Mouse (Mus musculus) granulocyte monocyte progenitor cell, adult 5-6 weeks (primary cell): ENCODE results near the gene Ptk6. TPM values are rescaled to one million over a fixed set of nuclear protein-coding genes. Genes with fewer than 3 reads are reported as not detected.

Experiments
- ATAC-seq: replicated peaks from 2 replicates; pipeline ENCODE4 v1.8.0; 2016; ENCODE audit warnings: mild to moderate bottlenecking, moderate TSS enrichment, inconsistent platforms; ENCODE audit not compliant: poor library complexity, severe bottlenecking
- total RNA-seq, 2 experiments: library from RNA; stranded (forward) in 1 of 2; stranded (reverse) in 1 of 2; fragments of 200-712, 200-1000 nt in 1 of 2; fragments of >200 nt in 1 of 2; fragmentation: Nextera tagmentation in 1 of 2; gene quantifications; 2 replicates each; pipeline ENCODE4 v1.2.3; 2014 to 2017

The Ptk6 gene
- total RNA-seq, 2 experiments from 2014 or later, result not detected

- no peak for ATAC-seq
Observed at GRCm38 (mm10) chr2:181144675-181145074, 57.9 kb downstream of the Ptk6 start.

Other genes starting within 250 kb of the Ptk6 start
- not detected in 2 replicates for gene Nkain4, start 248.1 kb downstream of the Ptk6 start, total RNA-seq (2014; fragmentation: Nextera tagmentation)
- gene Nkain4, start 248.1 kb downstream of the Ptk6 start, total RNA-seq (2017), result not detected in 2 replicates
- gene Arfgap1, start 235.6 kb downstream of the Ptk6 start, total RNA-seq (2014; fragmentation: Nextera tagmentation), result 27.5 and 31.3 TPM in 2 replicates
- gene Arfgap1, start 235.6 kb downstream of the Ptk6 start, total RNA-seq (2017), result 28.1 and 30.1 TPM in 2 replicates
- gene Col20a1, start 216.3 kb downstream of the Ptk6 start, total RNA-seq (2014; fragmentation: Nextera tagmentation), result 1.6 TPM in 1 of 2 replicates, not detected in the other
- gene Col20a1, start 216.3 kb downstream of the Ptk6 start, total RNA-seq (2017), result 0.04 TPM in 1 of 2 replicates, not detected in the other
- not detected in 2 replicates for gene Chrna4, start 159.2 kb downstream of the Ptk6 start, total RNA-seq (2014; fragmentation: Nextera tagmentation)
- not detected in 2 replicates for gene Chrna4, start 159.2 kb downstream of the Ptk6 start, total RNA-seq (2017)
- gene Kcnq2, start 67.5 kb downstream of the Ptk6 start, total RNA-seq (2014; fragmentation: Nextera tagmentation), result not detected in 2 replicates
- gene Kcnq2, start 67.5 kb downstream of the Ptk6 start, total RNA-seq (2017), result not detected in 2 replicates
- gene Eef1a2, start 45.8 kb downstream of the Ptk6 start, total RNA-seq (2014; fragmentation: Nextera tagmentation), result not detected in 2 replicates
- not detected in 2 replicates for gene Eef1a2, start 45.8 kb downstream of the Ptk6 start, total RNA-seq (2017)
- 82.3 and 90.4 TPM in 2 replicates for gene Ppdpf, start 15.5 kb downstream of the Ptk6 start, total RNA-seq (2014; fragmentation: Nextera tagmentation)
- gene Ppdpf, start 15.5 kb downstream of the Ptk6 start, total RNA-seq (2017), result 70.3 and 77.7 TPM in 2 replicates
- not detected in 2 replicates for gene Srms, start 10.4 kb upstream of the Ptk6 start, total RNA-seq (2014; fragmentation: Nextera tagmentation)
- gene Srms, start 10.4 kb upstream of the Ptk6 start, total RNA-seq (2017), result not detected in 2 replicates
- not detected in 2 replicates for gene Fndc11, start 17.2 kb upstream of the Ptk6 start, total RNA-seq (2014; fragmentation: Nextera tagmentation)
- not detected in 2 replicates for gene Fndc11, start 17.2 kb upstream of the Ptk6 start, total RNA-seq (2017)
- 5.6 and 6.1 TPM in 2 replicates for gene Helz2, start 39.2 kb upstream of the Ptk6 start, total RNA-seq (2014; fragmentation: Nextera tagmentation)
- gene Helz2, start 39.2 kb upstream of the Ptk6 start, total RNA-seq (2017), result 3.0 and 6.0 TPM in 2 replicates
- gene Gmeb2, start 85.2 kb upstream of the Ptk6 start, total RNA-seq (2014; fragmentation: Nextera tagmentation), result 11.8 and 15.3 TPM in 2 replicates
- 10.4 and 16.5 TPM in 2 replicates for gene Gmeb2, start 85.2 kb upstream of the Ptk6 start, total RNA-seq (2017)
- not detected in 2 replicates for gene Stmn3, start 111.7 kb upstream of the Ptk6 start, total RNA-seq (2014; fragmentation: Nextera tagmentation)
- not detected in 2 replicates for gene Stmn3, start 111.7 kb upstream of the Ptk6 start, total RNA-seq (2017)
- 63.9 and 85.0 TPM in 2 replicates for gene Rtel1, start 117.0 kb upstream of the Ptk6 start, total RNA-seq (2014; fragmentation: Nextera tagmentation)
- 30.1 and 47.5 TPM in 2 replicates for gene Rtel1, start 117.0 kb upstream of the Ptk6 start, total RNA-seq (2017)
- gene Zgpat, start 162.1 kb upstream of the Ptk6 start, total RNA-seq (2014; fragmentation: Nextera tagmentation), result 12.8 and 18.3 TPM in 2 replicates
- 29.8 and 35.7 TPM in 2 replicates for gene Zgpat, start 162.1 kb upstream of the Ptk6 start, total RNA-seq (2017)
- gene Arfrp1, start 162.6 kb upstream of the Ptk6 start, total RNA-seq (2014; fragmentation: Nextera tagmentation), result 34.1 and 43.2 TPM in 2 replicates
- gene Arfrp1, start 162.6 kb upstream of the Ptk6 start, total RNA-seq (2017), result 38.6 and 39.2 TPM in 2 replicates
- 24.1 and 24.9 TPM in 2 replicates for gene Lime1, start 177.3 kb upstream of the Ptk6 start, total RNA-seq (2014; fragmentation: Nextera tagmentation)
- gene Lime1, start 177.3 kb upstream of the Ptk6 start, total RNA-seq (2017), result 6.9 and 20.8 TPM in 2 replicates